Mouse (Mus musculus) midbrain, embryonic 12.5 days (tissue): ENCODE measurements around the gene Fam173a. TPM values are rescaled to one million over a fixed set of nuclear protein-coding genes. Genes with fewer than 3 reads are reported as not detected.
"Not testable (repeated sequence)": the region's sequence is repeated elsewhere in the genome, so short reads cannot be mapped to it uniquely, and the experiment has no call there.

Experiments
- ATAC-seq: fragments of 200-750 bp; cut with Nextera tagmentation; 2 replicates; pipeline ENCODE4 v1.8.0; 2017; ENCODE audit warnings: low read depth, moderate TSS enrichment, moderate library complexity; ENCODE audit not compliant: low FRiP score
- H3K27ac ChIP-seq: fragments of 300-500 bp; sonication (generic); replicated peaks from 2 replicates; pipeline ENCODE4 v1.5.1; 2016; ENCODE audit warnings: mild to moderate bottlenecking
- H3K27me3 ChIP-seq: fragments of 300-500 bp; sonication (generic); 2 replicates; pipeline ENCODE4 v1.6.1; 2016; ENCODE audit warnings: mild to moderate bottlenecking
- H3K36me3 ChIP-seq: fragments of 300-500 bp; sonication (generic); 2 replicates; pipeline ENCODE4 v1.6.1; 2016
- H3K4me1 ChIP-seq: fragments of 300-500 bp; sonication (generic); 2 replicates; pipeline ENCODE4 v1.6.1; 2016
- H3K4me2 ChIP-seq: fragments of 300-500 bp; sonication (generic); replicated peaks from 2 replicates; pipeline ENCODE4 v1.6.1; 2016; ENCODE audit warnings: mild to moderate bottlenecking, moderate library complexity
- H3K4me3 ChIP-seq: fragments of 300-500 bp; sonication (generic); 2 replicates; pipeline ENCODE4 v1.5.1; 2016; ENCODE audit warnings: mild to moderate bottlenecking
- H3K9ac ChIP-seq: fragments of 300-500 bp; sonication (generic); replicated peaks from 2 replicates; pipeline ENCODE4 v1.6.1; 2016; ENCODE audit warnings: mild to moderate bottlenecking, moderate library complexity
- H3K9me3 ChIP-seq: fragments of 300-500 bp; sonication (generic); 2 replicates; pipeline ENCODE4 v1.6.1; 2016; ENCODE audit warnings: mild to moderate bottlenecking
- WGBS: fragments of 180-500 bp; shearing (Covaris S2); methylation state at CpG from one replicate; pipeline ENCODE4 v1.1.7; 2016; 5-methylcytosine and 5-hydroxymethylcytosine counted together
- microRNA-seq: library from miRNA; unstranded; fragments of <30 nt; microRNA quantifications from one replicate; pipeline ENCODE4, GENCODE M21; 2017
- polyA plus RNA-seq: library from polyadenylated mRNA; unstranded; fragments of >200 nt; fragmentation: Nextera tagmentation; extraction: Ambion mirVana; gene quantifications from 2 replicates; pipeline ENCODE4 v1.2.1, GENCODE M21; 2016

Gene Fam173a
- polyA plus RNA-seq, 1 experiment from 2014 or later, result 86.1 TPM

GRCm38 (mm10) chr17:25751446-25751845 is 41.3 kb downstream of the Fam173a start:
- 70% methylated on average over 5 of the region's 5 CpGs for WGBS
- Histone ChIP-seq H3K9me3 (no peaks in the 10 kb centered on the region), H3K27me3 (peaks cover 2% of the 10 kb centered on the region), H3K4me1 (no peaks in the 10 kb centered on the region; the same call in 1 of the 2 replicates), H3K4me2 (no peak overlapping the region), H3K27ac (no peak overlapping the region), H3K36me3 (no peaks in the 10 kb centered on the region), H3K9ac (no peak overlapping the region), H3K4me3 (no peak overlapping the region)
- no peak for ATAC-seq

GRCm38 (mm10) chr17:25749314-25749713 is 43.4 kb downstream of the Fam173a start:
- 88% methylated on average over 6 of the region's 6 CpGs for WGBS
- no peak for ATAC-seq
- H3K27me3 ChIP-seq, result peaks cover 4% of the 10 kb centered on the region

GRCm38 (mm10) chr17:25748238-25748637 is 44.5 kb downstream of the Fam173a start:
- no peaks in the 10 kb centered on the region for H3K9me3 ChIP-seq
- no peak overlapping the region for H3K4me3 ChIP-seq
- H3K9ac ChIP-seq, result no peak overlapping the region
- H3K27ac ChIP-seq, result no peak overlapping the region
- H3K27me3 ChIP-seq, result peaks cover 5% of the 10 kb centered on the region
- H3K4me1 ChIP-seq, result no peaks in the 10 kb centered on the region; the same call in 1 of the 2 replicates
- whole genome bisulfite sequencing, result 95% methylated on average over 4 of the region's 4 CpGs
- no peaks in the 10 kb centered on the region for H3K36me3 ChIP-seq
- no peak overlapping the region for H3K4me2 ChIP-seq
- ATAC-seq, result no peak

More at GRCm38 (mm10) chr17:25749314-25749713, 43.4 kb downstream of the Fam173a start:
- no peak overlapping the region for H3K27ac ChIP-seq
- no peaks in the 10 kb centered on the region for H3K9me3 ChIP-seq
- no peak overlapping the region for H3K9ac ChIP-seq
- H3K4me2 ChIP-seq, result no peak overlapping the region
- H3K4me1 ChIP-seq, result no peaks in the 10 kb centered on the region; the same call in 1 of the 2 replicates
- no peaks in the 10 kb centered on the region for H3K36me3 ChIP-seq
- no peak overlapping the region for H3K4me3 ChIP-seq

GRCm38 (mm10) chr17:25744311-25744710 is 48.4 kb downstream of the Fam173a start:
- no peak overlapping the region for H3K4me2 ChIP-seq
- no peak overlapping the region for H3K27ac ChIP-seq
- H3K4me3 ChIP-seq, result no peak overlapping the region
- 85% methylated on average over 10 of the region's 10 CpGs for WGBS
- no peaks in the 10 kb centered on the region for H3K36me3 ChIP-seq
- H3K9ac ChIP-seq, result no peak overlapping the region
- peaks cover 9% of the 10 kb centered on the region; the same call in 1 of the 2 replicates for H3K27me3 ChIP-seq
- H3K4me1 ChIP-seq, result no peaks in the 10 kb centered on the region
- no peak for ATAC-seq
- H3K9me3 ChIP-seq, result no peaks in the 10 kb centered on the region

GRCm38 (mm10) chr17:25743831-25744230 is 48.9 kb downstream of the Fam173a start:
- Histone ChIP-seq H3K9me3 (no peaks in the 10 kb centered on the region), H3K4me3 (no peak overlapping the region), H3K9ac (no peak overlapping the region), H3K27ac (no peak overlapping the region), H3K4me2 (no peak overlapping the region), H3K27me3 (peaks cover 9% of the 10 kb centered on the region; the same call in 1 of the 2 replicates), H3K36me3 (no peaks in the 10 kb centered on the region), H3K4me1 (no peaks in the 10 kb centered on the region)
- WGBS, result 92% methylated on average over 9 of the region's 9 CpGs
- no peak for ATAC-seq

- H3K27ac ChIP-seq, ATAC-seq, H3K4me1 ChIP-seq, H3K4me3 ChIP-seq, H3K9ac ChIP-seq, H3K27me3 ChIP-seq, H3K4me2 ChIP-seq, H3K9me3 ChIP-seq, H3K36me3 ChIP-seq: not testable (repeated sequence)
- WGBS, result 68% methylated on average over 12 of the region's 12 CpGs
These were observed 51.2 kb downstream of the Fam173a start for GRCm38 (mm10) chr17:25741471-25741870.

Small RNA genes lying within 50 kb of the gene (microRNA-seq; reads per million reads assigned to microRNA genes)
- not detected for gene Gm25083
- not detected for gene Mir3082
- not detected for gene Mir6966

Other genes with a start within 250 kb of the Fam173a start
- gene Sox8, start 222.2 kb downstream of the Fam173a start, polyA plus RNA-seq, result 3.2 and 4.7 TPM in 2 replicates
- 20.5 and 21.5 TPM in 2 replicates for gene Lmf1, start 213.8 kb downstream of the Fam173a start, polyA plus RNA-seq
- gene Gng13, start 75.7 kb downstream of the Fam173a start, polyA plus RNA-seq, result 0.85 and 1.5 TPM in 2 replicates
- gene Chtf18, start 65.5 kb downstream of the Fam173a start, polyA plus RNA-seq, result 31.4 and 34.5 TPM in 2 replicates
- 18.1 and 19.4 TPM in 2 replicates for gene Rpusd1, start 65.2 kb downstream of the Fam173a start, polyA plus RNA-seq
- gene Mslnl, start 56.9 kb downstream of the Fam173a start, polyA plus RNA-seq, result not detected in 2 replicates
- gene Msln, start 38.5 kb downstream of the Fam173a start, polyA plus RNA-seq, result 0.19 and 0.27 TPM in 2 replicates
- gene Narfl, start 19.1 kb downstream of the Fam173a start, polyA plus RNA-seq, result 24.8 and 24.9 TPM in 2 replicates
- gene Haghl, start 7.2 kb downstream of the Fam173a start, polyA plus RNA-seq, result 114 and 116 TPM in 2 replicates
- 0.40 and 0.68 TPM in 2 replicates for gene Ccdc78, start 6.3 kb downstream of the Fam173a start, polyA plus RNA-seq
- gene AC134908.4, start 2.8 kb upstream of the Fam173a start, polyA plus RNA-seq, result not detected in 2 replicates
- gene Metrn, start 4.2 kb upstream of the Fam173a start, polyA plus RNA-seq, result 59.1 and 68.8 TPM in 2 replicates
- 24.8 and 29.4 TPM in 2 replicates for gene Fbxl16, start 16.2 kb upstream of the Fam173a start, polyA plus RNA-seq
- 28.3 and 28.5 TPM in 2 replicates for gene Wdr24, start 30.7 kb upstream of the Fam173a start, polyA plus RNA-seq
- gene Jmjd8, start 36.0 kb upstream of the Fam173a start, polyA plus RNA-seq, result 70.7 and 71.1 TPM in 2 replicates
- 277 and 283 TPM in 2 replicates for gene Stub1, start 40.5 kb upstream of the Fam173a start, polyA plus RNA-seq
- gene Rhbdl1, start 44.4 kb upstream of the Fam173a start, polyA plus RNA-seq, result 5.8 and 6.0 TPM in 2 replicates
- 2.5 and 3.7 TPM in 2 replicates for gene Gm20683, start 48.9 kb upstream of the Fam173a start, polyA plus RNA-seq
- 17.7 and 21.1 TPM in 2 replicates for gene Rhot2, start 52.0 kb upstream of the Fam173a start, polyA plus RNA-seq
- 38.1 and 38.5 TPM in 2 replicates for gene Wdr90, start 68.6 kb upstream of the Fam173a start, polyA plus RNA-seq
- 6.8 and 8.5 TPM in 2 replicates for gene Mcrip2, start 75.9 kb upstream of the Fam173a start, polyA plus RNA-seq
- gene Mettl26, start 82.2 kb upstream of the Fam173a start, polyA plus RNA-seq, result 59.5 and 65.2 TPM in 2 replicates
- gene Wfikkn1, start 88.0 kb upstream of the Fam173a start, polyA plus RNA-seq, result 0.52 and 0.60 TPM in 2 replicates
- 38.0 and 38.8 TPM in 2 replicates for gene Rab40c, start 126.8 kb upstream of the Fam173a start, polyA plus RNA-seq
- 54.1 and 54.5 TPM in 2 replicates for gene Pigq, start 152.0 kb upstream of the Fam173a start, polyA plus RNA-seq
- gene Nhlrc4, start 152.1 kb upstream of the Fam173a start, polyA plus RNA-seq, result 0.26 and 0.61 TPM in 2 replicates
- 0.13 and 0.14 TPM in 2 replicates for gene A930017K11Rik, start 159.7 kb upstream of the Fam173a start, polyA plus RNA-seq
- gene Capn15, start 192.9 kb upstream of the Fam173a start, polyA plus RNA-seq, result 30.4 and 30.6 TPM in 2 replicates